Mouse (Mus musculus) lung, postnatal 0 days (tissue): Measurements from ENCODE around the gene H2afj.

Source experiments
- CTCF ChIP-seq: IDR thresholded peaks from 2 replicates; pipeline ENCODE4 v1.5.1; 2016; ENCODE audit warnings: antibody characterized with exemption, mild to moderate bottlenecking
- EP300 ChIP-seq: IDR thresholded peaks from 2 replicates; pipeline ENCODE4 v1.6.1; 2016; ENCODE audit warnings: antibody characterized with exemption, mild to moderate bottlenecking, control low read depth

- no peak for TF ChIP-seq CTCF
- TF ChIP-seq EP300 = no peak
Measured at GRCm38 (mm10) chr6:136769143-136769542, 38.9 kb upstream of the H2afj start.
